Mouse (Mus musculus): Measurements from ENCODE around the gene Necab3. TPM values are rescaled to one million over a fixed set of nuclear protein-coding genes. Genes with fewer than 3 reads are reported as not detected.

Necab3 gene
- total RNA-seq, 2 experiments from 2014 or later = 1.1 to 1.5 TPM

DNA sequence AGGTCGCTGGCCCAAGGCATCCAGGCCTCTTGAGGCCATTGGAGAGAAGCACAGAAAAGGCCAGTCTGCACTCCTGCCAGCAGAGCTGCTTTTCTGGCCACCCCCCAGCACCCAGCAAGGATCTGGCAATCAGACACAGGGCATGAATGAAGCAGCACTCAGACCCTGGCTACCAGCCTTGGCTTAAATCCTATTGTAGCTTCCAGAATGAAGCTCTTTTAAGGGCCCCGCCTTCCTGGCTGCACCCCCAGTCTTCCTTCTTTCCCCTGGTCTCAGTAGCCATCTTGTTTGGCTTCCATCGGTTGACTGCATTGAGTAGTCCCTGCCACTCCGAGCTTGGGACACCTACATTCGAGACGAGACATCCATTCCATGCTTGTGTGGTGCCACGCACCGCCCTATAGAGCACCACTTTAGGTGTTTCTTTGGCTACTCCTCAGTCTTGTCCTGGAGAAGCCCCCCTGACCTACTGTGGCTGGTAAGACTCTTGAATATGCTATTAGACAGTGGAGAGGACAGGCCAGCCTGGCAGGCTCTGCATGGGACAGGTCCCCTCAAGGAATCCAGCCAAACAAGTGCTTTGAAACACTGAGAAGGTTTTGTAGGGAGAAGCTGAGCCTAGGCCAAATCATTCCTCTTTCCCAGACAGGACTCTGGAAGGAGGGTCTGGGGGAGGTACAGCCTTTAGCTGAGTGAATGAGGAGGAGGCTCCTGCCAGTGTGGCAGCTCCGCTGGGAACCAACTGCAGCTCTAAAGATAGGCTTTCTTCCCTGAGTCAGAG, 14.9 kb downstream of the Necab3 start:
- DNase-seq = peak in 1 of 2 experiments; percentile 36

GRCm38 (mm10) chr2:154541630-154542029, 17.1 kb downstream of the Necab3 start:
- DNase-seq = no peak

DNA sequence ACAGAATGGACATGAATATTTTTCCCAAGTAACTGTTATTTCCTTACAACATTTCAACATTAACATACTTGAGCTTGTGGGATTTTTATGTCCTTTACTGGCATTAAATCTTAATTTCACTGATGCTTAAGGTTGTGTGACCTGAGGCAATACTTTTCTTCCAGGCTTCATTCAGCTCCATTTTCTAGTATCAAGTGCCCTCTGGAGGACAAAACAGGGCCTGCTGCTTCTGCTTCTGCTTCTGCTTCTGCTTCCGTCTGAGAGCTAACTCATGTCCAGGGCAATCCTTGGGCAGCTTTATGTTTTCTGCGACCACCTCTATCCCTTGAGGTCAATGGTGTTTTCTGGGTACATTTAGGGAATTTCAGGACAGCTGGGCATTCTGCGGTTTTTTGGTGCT, 19.0 kb downstream of the Necab3 start:
- peak; percentile 28 to 53 for DNase-seq

DNA sequence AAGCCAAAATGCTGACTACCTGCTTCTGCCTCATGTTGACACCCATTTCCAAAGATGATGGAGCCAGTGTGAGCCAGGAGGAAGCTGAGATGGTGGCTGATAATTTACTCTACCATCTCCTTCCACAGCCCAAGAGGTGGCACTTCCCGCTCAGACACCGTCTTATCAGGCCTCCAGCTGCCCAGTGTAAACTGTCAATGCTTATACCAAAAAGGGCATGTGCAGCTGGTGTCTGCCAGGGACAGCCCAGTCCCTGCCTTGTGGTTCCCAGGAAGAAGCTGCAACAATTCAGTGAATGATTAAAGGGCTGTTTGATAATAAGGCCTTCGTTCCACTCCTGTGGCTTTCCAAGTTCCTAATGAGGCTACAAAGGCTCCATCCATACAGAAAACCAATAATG, 20.0 kb downstream of the Necab3 start:
- no peak for DNase-seq

GRCm38 (mm10) chr2:154538310-154538709, 20.4 kb downstream of the Necab3 start:
- DNase-seq = no peak

DNA sequence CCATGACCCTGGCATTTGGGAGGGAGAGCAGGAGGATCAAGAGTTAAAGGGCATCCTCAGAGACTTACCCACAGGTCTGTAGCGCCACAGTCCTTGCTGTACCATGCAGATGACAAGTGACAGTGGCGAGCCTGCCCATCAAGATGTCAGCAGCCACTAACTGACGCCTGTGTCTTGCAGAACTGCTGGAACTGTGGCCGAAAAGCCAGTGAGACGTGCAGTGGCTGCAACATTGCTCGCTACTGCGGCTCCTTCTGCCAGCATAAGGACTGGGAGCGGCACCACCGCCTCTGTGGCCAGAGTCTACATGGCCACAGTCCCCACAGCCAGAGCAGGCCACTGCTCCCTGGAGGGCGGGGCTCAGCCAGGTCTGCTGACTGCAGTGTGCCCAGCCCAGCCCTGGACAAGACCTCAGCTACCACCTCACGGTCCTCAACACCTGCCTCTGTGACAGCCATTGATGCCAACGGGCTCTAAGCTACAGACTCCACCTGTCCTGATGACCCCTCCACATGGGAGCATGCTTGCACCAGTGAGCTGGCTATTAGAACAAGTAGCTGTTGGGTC, 23.9 kb downstream of the Necab3 start:
- no peak for DNase-seq

- DNase-seq = no peak
Measured at GRCm38 (mm10) chr2:154532888-154533287, 25.8 kb downstream of the Necab3 start.

- DNase-seq = no peak
Measured at GRCm38 (mm10) chr2:154526531-154526930, 32.2 kb downstream of the Necab3 start.

DNA sequence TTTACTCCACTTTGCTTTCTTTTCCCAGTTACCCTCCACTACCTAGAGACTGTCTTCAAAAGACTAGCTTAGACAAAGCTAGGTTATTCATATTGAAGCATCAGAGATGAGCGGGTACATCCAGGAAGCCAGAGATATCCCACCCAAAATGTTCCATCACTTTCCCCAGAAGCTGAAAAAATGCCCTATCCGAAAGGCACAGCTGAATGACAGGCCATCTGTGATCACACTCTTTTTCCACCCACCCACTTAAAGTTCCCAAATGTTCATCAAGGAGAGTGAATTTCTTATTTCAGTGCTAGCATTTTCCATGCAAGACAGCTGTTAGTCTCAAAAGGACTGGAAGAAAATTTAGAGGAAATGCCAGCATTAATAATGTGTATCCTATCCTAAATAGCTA, 33.4 kb downstream of the Necab3 start:
- no peak for DNase-seq

- DNase-seq = no peak
Measured at GRCm38 (mm10) chr2:154522334-154522733, 36.4 kb downstream of the Necab3 start.

DNA sequence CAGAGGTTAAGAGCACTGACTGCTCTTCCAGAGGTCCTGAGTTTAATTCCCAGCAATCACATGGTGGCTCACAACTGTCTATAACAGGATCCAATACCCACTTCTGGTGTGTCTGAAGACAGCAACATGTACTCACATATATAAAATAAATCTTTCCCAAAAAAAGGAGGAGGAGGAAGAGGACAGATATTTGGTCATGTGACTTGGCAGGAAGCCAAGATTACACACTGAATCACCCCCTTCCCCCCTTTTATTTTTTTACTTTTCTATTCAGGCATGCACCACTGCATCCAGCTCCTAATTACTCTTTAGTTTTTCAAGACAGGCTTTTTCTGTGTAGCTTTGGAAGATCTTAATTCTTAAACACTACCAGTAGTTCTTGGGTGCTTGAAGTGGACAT, 37.2 kb downstream of the Necab3 start:
- DNase-seq = no peak

- no peak for DNase-seq
Measured at GRCm38 (mm10) chr2:154517424-154517823, 41.3 kb downstream of the Necab3 start.

DNA sequence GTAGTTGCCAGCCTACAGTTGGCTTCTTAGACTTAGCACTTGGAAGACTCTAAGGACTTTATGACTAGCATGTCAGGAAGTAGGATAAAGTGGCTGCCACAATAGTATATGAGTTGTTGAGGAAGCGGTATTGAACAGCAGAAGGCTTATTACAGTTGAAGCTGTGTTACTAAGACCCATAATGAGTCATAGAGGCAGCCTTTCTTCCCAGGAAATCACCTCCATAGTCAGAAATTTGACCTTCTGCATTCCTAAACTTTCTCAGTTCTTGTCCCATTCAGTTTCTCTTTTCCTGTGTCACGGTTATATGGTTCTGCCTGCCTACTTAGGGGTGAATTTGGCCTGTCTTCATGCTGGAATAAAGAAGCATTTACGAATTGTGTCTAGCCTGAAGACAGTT, 41.7 kb downstream of the Necab3 start:
- DNase-seq = no peak

DNA sequence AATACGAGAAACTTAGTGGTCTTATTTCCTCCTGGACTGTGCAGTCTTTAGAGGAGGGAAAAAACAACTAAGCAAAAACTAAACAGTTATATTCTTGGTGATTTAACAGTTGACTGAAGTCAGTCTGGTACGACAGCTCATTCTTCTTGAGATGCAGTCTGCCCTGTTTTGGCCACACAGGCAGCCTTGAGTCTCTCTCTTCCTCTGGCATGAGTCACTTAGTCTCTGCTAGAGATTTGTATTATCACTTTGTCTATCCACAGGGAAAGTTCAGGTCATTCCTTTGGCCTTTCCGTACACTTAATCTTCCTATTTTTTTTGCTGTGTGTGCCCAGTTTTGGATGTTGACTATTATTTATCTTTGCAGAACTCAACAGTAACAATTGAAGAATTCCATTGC, 48.5 kb downstream of the Necab3 start:
- peak; percentile 29 to 38 for DNase-seq

DNA sequence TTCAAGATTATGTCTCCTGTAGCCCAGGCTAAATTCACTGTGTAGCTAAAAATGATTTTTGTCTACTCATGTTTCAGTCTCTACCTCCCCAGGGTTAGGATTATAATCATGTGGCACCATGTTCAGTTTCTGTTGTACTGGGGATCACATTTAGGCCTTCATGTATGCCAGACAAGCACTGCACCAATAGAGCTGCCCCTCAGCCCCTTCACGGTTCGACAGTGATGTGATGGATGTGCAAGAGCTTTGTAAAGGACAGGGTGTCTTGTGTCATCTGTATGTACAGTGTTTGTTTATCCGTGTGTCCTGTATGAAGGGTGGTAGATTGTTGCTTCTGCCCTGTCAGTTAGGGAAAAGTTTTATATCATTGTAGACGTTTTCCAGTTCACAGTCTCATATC, 50.2 kb downstream of the Necab3 start:
- DNase-seq = no peak

DNA sequence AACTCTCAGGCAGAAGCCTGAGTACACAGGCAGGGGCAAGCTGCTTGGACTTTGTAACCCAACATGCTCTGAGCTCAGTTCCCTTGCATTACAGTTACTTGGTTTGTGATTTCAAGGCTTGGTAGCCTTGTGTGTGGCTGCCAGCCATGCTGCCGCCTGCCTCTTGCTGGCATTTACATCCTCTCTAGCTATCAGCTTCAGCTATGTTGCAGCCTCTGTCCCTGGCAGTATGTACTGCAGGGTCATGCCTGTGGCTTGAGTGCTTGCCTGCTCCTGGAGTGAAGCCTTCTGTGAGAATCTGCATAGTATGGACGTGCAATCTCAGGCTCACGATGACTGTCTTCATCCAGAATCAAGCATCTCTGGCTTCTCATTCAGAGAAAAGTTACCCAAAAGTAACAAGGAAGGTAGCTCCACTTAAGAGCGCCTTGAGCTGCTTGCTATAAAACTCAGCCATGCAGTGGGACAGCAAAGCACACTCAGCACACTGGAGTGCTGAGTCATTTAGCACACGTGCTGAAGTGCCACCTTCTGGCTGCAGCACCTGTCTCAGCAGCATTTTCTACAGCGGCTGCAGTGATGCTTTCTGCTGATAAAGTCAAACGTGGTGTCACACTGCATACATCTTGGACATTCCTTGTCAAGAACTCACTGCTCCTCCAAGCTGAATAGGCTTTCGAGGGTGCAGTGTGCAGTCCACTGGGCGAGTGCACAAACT, 51.0 kb downstream of the Necab3 start:
- peak; percentile 39 to 50 for DNase-seq

DNA sequence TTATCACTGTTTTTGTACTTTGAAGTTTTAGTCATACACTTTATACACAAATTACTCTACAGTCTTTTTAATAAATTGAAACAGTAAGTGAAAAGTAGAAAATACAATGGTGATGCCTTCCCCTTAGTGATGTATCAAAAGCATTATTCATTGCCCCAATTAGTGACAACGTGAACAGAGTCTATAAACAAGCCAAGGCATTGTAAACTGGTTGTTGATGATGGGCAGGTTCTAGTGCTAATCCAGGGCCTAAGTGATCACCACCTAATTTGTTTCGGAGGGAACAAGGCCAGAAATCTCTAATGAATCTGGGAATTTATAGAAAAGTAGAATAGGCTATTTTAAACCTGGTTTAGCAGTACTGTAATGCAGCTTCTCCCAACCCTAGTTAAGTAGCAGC, 51.6 kb downstream of the Necab3 start:
- no peak for DNase-seq

DNA sequence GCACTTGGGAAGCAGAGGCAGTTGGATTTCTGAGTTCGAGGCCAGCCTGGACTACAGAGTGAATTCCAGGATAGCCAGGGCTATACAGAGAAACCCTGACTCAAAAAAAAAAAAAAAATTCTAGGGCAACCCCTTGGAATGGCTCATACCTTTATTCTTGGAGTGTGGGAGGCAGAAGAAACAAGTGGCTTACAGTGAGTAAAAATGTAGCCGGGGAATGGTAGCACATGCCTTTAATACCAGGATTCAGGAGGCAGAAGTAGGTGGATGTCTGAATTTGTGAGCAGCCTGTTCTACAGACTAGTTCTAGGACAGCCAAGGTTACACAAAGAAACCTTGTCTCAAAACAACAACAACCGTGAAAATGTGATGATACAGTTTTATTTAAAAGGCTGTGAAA, 57.9 kb downstream of the Necab3 start:
- no peak for DNase-seq

DNA sequence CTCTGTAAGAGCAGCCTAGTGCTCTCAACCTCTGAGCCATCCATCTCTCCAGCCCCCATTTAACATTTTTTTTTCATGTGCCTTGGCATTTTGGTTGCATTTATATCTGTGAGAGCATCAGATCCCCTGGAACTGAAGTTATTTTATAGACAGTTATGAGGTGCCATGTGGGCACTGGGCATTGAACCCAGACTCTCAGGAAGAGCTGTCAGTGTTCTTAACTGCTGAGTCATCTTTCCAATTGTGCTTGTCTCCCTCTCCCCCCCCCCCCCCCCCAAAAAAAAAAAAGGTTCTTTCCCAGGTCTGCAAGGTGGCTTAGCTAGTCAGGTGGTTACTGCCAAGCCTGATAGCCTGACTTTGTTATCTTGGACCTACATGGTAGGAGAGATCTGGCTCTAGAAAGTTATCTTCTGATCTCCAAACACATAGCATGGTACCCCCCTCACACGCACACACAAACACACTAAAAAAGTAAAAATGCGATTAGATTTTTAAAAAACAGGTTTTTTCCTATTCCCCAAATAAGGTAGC, 58.9 kb downstream of the Necab3 start:
- no peak for DNase-seq

DNA sequence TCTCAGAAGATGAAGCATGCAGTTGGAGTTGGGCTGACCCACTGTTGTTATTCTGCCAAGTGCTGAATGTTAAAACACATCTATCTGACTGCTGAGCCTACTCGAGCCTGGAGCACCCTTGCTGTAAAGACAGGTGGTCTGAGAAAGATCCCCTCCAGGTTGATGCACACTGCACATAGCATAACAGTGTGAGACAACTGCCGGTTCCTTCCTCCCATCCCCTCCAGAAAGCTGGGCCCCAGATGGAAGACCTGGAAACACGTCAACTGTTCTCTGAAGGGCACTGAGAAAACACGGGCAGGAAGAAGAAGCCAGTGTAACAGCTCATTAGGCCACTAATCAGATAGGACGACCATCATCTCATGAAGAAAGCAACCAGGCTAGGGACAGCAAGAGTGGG, 60.1 kb downstream of the Necab3 start:
- no peak for DNase-seq

DNA sequence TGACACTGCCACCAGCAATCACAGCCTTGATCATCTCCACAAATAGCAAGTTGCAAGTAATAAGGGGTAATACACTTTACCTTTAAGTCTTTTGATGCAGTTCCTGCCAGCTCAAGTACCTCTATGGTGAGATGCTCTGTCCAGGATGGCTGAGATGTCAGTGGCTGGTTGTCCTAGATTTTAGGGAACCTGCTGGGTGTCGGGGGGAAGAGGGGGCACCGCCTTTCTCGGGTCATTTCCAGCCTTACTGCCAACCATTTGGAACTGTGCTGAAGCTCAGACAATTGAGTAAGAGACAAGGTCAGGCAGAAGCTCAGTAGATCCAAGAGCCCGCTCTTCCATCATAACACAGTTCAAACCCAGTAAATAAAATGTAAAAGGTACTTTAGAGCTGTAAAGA, 63.7 kb downstream of the Necab3 start:
- no peak for DNase-seq
